Mouse (Mus musculus): Measurements from ENCODE around the gene Mettl24.

Gene Mettl24

GRCm38 (mm10) chr10:40683092-40683867 is at the start of gene Mettl24:
Gene Mettl24, plus strand, starts transcription at chr10:40683282.
- DNase-seq = peak; percentile 86

- DNase-seq = no peak
Measured at GRCm38 (mm10) chr10:40637331-40637730, 45.8 kb upstream of the Mettl24 start.

GRCm38 (mm10) chr10:40638276-40638675 is 44.8 kb upstream of the Mettl24 start:
- DNase-seq = no peak

GRCm38 (mm10) chr10:40638823-40639819 is 44.0 kb upstream of the Mettl24 start:
- DNase-seq = no peak

- no peak for DNase-seq
Measured at GRCm38 (mm10) chr10:40640406-40640805, 42.7 kb upstream of the Mettl24 start.

GRCm38 (mm10) chr10:40641901-40642300 is 41.2 kb upstream of the Mettl24 start:
- no peak for DNase-seq

GRCm38 (mm10) chr10:40643126-40643525 is 40.0 kb upstream of the Mettl24 start:
- no peak for DNase-seq

- DNase-seq = no peak
Measured at GRCm38 (mm10) chr10:40644456-40644855, 38.6 kb upstream of the Mettl24 start.

- no peak for DNase-seq
Measured at GRCm38 (mm10) chr10:40645346-40645745, 37.7 kb upstream of the Mettl24 start.

GRCm38 (mm10) chr10:40648776-40649175 is 34.3 kb upstream of the Mettl24 start:
- no peak for DNase-seq

GRCm38 (mm10) chr10:40649634-40650033 is 33.4 kb upstream of the Mettl24 start:
- DNase-seq = no peak

GRCm38 (mm10) chr10:40651676-40652075 is 31.4 kb upstream of the Mettl24 start:
- DNase-seq = no peak

GRCm38 (mm10) chr10:40665270-40665669 is 17.8 kb upstream of the Mettl24 start:
- DNase-seq = no peak

GRCm38 (mm10) chr10:40666943-40667342 is 16.1 kb upstream of the Mettl24 start:
- DNase-seq = no peak

- no peak for DNase-seq
Measured at GRCm38 (mm10) chr10:40668640-40669039, 14.4 kb upstream of the Mettl24 start.

- no peak for DNase-seq
Measured at GRCm38 (mm10) chr10:40672587-40673296, 10.3 kb upstream of the Mettl24 start.

GRCm38 (mm10) chr10:40673297-40673665 is 9.8 kb upstream of the Mettl24 start:
- no peak for DNase-seq

- no peak for DNase-seq
Measured at GRCm38 (mm10) chr10:40674151-40674550, 8.9 kb upstream of the Mettl24 start.

- no peak for DNase-seq
Measured at GRCm38 (mm10) chr10:40675921-40676320, 7.2 kb upstream of the Mettl24 start.

- no peak for DNase-seq
Measured at GRCm38 (mm10) chr10:40678477-40678876, 4.6 kb upstream of the Mettl24 start.

GRCm38 (mm10) chr10:40682470-40682869 is 612 bp upstream of the Mettl24 start:
- DNase-seq = no peak

- DNase-seq = no peak
Measured at GRCm38 (mm10) chr10:40683868-40684253, 779 bp downstream of the Mettl24 start.

GRCm38 (mm10) chr10:40684326-40684725 is 1.2 kb downstream of the Mettl24 start:
- no peak for DNase-seq
